Mouse (Mus musculus): ENCODE data around the gene Timd2.
"Not testable (repeated sequence)": the region's sequence is repeated elsewhere in the genome, so short reads cannot be mapped to it uniquely, and the experiment has no call there.

Gene Timd2

GRCm38 (mm10) chr11:46706664-46707356 lies at the start of gene Timd2:
Gene Timd2 (minus strand): TSS chr11:46707061.
- no peak for DNase-seq (ENCODE audit: low spot score)

DNA sequence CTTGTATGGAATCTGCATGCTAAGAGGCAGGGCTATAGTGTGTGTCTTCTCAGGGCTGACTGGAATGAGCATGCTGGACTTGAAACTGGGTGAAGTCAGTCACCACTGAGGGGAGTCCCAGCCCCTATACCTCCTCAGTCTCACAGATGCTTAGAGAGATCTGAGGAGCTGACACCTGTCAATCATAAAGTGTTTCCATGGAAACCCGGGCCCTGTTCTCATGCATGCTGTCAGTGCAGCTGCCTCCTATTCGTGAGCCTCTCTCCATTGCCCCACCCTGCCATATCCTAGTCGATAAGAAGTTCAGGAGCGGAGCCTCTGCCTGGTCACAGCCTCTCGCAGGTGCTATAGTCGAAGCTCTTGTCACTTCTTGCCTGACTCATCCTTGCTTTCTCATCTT lies 48.9 kb upstream of the Timd2 start:
- DNase-seq (ENCODE audit: low spot score) = not testable (repeated sequence)

GRCm38 (mm10) chr11:46754669-46755068 lies 47.8 kb upstream of the Timd2 start:
- no peak for DNase-seq (ENCODE audit: low spot score)

DNA sequence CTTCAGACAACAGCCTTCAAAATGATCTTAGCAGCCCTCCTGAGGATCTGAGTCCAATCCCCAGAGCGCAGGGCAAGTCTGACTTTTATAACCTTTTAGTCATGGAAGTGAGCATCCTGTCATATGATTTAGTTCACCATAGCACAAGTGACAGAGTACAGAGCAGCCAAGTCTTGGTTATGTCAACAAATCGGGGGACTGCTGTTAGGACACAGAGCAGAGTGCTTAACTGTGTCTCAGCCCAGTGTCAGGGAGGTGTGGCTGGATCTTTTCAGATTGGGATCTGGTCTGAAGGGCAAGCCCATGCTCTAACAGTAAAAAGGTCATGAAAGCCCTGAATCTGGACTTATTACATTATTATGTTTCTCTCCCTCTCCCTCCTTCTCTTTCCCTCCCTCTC lies 46.8 kb upstream of the Timd2 start:
- DNase-seq (ENCODE audit: low spot score) = no peak

DNA sequence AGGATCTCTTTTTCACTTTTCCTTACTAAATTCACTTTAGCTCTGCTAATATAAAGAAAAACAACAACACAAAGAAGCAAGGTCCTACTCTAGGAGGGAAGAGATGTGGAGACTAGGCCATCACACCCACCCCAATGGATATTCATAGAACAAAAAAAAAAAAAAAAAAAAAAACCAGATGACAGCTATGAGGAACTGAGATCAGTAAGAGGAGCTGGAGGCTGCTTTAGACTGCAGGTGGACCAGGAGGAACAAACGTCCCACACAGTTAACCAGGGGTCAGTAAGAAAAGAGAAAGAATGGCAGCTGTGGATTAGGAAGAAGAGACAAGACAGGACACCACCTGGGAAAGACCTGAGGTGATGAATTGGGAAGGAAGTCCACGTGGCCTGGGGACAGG lies 41.1 kb upstream of the Timd2 start:
- DNase-seq (ENCODE audit: low spot score) = no peak

DNA sequence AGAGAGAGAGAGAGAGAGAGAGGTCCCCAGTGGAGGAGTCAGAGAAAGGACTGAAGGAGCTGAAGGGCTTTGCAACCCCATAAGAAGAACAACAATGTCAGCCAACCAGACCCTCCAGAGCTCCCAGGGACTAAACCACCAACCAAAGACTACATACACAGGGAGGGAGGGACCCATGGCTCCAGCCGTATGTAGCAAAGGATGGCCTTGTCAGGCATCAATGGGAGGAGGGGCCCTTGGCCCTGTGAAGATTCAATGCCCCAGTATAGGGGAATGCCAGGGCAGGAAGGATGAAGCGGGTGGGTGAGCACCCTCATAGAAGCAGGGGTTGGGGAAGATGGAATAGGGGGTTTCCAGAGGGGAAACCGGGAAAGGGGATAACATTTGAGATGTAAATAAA lies 34.9 kb upstream of the Timd2 start:
- no peak for DNase-seq (ENCODE audit: low spot score)

GRCm38 (mm10) chr11:46740886-46741285 lies 34.0 kb upstream of the Timd2 start:
- no peak for DNase-seq (ENCODE audit: low spot score)

- no peak for DNase-seq (ENCODE audit: low spot score)
Measured at GRCm38 (mm10) chr11:46739501-46739900, 32.6 kb upstream of the Timd2 start.

DNA sequence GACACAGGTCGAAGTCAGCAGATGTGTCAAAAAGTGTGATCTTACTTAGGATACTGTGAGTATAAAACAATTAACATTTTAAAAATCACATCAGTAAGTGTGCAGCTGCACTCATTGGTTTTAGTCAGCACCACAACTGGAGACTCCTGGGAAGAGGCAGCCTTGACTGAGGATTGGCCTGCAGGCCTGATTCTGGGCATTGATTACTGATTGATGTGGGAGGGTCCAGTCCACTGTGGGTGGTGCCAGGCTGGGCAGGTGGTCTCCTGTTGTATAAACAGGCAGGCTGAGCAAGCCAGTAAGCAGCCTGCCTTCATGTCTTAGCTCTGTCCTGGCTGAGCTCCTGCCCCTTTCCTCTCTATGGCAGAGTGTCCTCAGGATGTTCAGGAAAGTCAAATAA lies 28.2 kb upstream of the Timd2 start, which contains the start of gene Havcr1:
TSS of gene Havcr1 (plus strand) at position 5 of the 400 bp plus-strand sequence.
- not testable (repeated sequence) for DNase-seq (ENCODE audit: low spot score)

DNA sequence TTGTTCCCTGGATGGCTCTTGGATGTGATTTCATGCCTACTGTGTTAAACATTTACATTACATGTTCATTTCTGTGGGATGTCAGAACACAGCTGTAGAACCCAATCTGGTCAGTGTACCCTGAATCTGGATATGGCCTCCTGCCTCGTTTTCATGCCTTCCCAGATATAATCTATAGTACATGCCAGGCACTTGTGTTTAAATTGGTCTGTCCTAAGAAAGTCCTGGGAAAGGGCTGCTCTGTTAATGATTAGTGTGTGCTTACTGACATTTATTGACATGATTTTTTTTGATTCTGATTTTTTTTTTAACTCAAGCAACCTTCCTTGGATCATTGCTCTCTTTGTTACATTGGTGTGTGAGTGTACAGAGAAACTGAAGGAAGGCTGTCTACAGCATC lies 27.8 kb upstream of the Timd2 start:
- no peak for DNase-seq (ENCODE audit: low spot score)

DNA sequence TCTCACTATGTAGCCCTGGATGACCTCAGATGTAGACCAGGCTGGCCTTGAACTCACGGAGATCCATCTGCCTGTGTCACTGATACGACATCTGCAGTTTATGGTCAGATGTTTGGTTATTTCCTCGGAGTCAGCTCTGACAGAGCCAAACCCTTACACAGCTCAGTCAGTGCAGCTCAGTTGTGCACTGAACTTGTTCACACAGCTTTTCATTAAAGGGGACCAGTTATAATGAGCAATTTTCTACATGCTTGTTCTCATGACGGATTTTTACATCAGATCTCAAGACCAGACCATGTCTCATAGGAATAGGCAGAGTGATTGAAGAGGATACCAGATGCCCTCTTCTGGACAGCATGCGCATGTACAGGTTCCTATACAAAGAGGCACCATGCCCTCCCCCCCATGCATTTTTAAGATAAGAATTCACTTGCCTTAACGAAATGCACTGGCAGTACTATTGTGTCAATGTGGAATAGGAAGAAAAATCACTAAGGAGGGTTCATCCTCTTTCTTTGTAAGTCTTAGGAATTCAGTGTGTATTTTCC lies 26.5 kb upstream of the Timd2 start:
- DNase-seq (ENCODE audit: low spot score) = no peak

GRCm38 (mm10) chr11:46731541-46732070 lies 24.7 kb upstream of the Timd2 start:
- DNase-seq (ENCODE audit: low spot score) = no peak

GRCm38 (mm10) chr11:46698830-46699229 lies 8.0 kb downstream of the Timd2 start:
- DNase-seq (ENCODE audit: low spot score) = no peak

GRCm38 (mm10) chr11:46698278-46698655 lies 8.6 kb downstream of the Timd2 start:
- DNase-seq (ENCODE audit: low spot score) = no peak

DNA sequence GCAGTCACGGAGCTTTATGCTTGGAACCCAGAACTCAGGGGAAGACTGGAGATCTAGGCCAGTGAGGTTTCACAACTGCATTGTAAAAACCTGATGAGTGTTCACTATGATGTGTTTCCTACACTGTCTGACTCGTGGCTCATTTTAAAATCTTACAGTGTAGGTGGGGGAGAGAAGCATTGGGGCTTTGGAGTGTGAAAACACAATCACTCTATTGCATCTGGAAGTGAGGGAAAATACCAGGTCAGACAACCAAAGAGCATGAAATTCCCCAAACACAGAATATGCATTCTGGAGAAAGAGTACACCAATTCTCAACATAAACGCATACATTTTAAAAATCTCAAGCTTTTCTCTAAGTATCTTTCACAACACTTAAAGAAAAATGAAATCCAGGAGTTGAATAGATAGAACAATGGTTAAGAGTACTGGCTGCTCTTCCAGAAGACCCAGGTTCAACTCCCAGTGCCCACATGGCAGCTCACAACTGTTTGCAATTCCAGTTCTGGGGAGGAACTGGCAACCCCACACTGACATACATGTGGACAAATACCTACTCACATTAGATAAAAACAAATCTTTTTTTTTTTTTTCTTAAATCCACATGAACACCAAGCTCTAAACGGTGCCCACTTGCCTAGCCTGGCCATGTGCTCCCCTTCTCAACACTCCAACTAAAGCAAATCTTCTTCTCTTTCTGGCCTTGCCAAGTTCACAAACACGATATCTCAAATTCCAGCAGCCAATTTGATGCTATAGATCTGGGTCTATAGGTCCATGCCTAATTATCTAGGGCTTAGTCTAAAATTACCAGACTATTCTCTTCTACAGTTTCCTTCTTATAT lies 9.2 kb downstream of the Timd2 start:
- DNase-seq (ENCODE audit: low spot score) = no peak

DNA sequence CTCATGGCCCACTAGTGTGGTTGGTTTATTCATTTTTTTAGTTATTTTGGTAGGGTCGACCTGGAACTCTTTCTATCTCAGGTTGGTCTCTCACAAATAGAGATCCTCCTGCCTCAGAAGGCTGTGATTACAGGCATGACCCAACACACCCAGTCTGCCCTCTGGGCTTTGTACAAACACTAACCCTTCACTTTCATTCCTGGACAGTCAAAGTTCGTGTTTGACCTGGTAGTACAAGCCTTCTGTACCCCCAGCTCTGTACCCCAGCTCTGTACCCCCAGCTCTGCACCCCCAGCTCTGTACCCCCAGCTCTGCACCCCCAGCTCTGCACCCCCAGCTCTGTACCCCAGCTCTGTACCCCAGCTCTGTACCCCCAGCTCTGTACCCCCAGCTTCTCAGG lies 11.0 kb downstream of the Timd2 start:
- not testable (repeated sequence) for DNase-seq (ENCODE audit: low spot score)

DNA sequence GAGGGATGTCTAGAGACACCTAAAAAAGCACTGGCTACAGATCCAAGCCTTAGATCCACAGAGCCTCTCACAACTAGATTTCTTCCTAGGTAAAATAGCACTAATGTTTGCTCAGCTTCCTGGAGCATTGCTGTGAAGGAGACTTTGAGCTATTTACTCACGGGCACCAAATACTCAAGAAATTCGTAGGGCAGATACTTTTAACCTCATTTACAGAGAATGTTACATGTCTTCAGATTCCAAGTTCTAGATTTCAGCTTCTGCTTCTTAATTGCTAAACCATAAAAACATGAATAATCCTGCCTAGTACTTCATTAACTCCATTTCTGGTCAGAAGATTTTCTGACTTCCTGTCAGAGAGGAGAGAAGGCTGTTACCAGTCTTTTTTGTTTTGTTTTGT lies 16.7 kb downstream of the Timd2 start:
- no peak for DNase-seq (ENCODE audit: low spot score)

DNA sequence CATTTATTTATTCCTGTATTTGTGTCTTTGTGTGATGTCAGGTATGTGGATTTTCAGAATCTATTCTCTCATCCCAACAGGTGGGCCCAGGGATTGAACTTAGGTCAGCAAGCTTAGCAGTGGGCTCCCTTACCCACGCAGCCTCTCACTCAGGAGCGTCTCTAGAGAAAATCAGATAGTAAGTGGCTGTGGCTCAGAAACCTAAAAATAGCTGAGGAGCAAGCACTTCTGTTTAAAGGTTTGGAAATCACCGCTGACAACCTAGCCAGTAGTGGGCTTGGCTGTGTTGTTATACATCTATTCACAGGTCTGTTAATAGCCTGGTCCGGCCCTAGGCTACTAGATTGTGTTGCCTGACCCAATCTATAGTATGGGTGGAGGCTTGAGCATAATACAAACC lies 23.1 kb downstream of the Timd2 start:
- DNase-seq (ENCODE audit: low spot score) = no peak

- no peak for DNase-seq (ENCODE audit: low spot score)
Measured at GRCm38 (mm10) chr11:46682842-46683241, 24.0 kb downstream of the Timd2 start.

DNA sequence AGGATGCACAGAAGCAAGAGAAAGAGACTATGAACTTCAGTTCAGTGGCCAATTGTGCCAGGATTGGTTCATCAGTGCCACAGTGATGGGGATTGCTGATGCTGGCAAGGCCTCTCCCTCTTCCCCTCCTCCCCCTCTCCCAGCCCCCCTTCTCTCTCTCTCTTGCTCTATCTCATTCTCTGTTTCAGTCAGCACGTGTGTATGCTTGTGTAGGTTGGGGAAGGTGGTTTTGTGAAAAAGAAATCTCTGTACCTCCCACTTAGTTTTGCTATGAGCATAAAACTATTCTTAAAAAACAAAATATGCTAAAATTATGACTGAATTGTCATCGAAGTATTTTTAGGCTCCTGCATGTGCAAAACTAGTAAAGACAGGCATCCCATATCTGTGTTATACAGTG lies 38.9 kb downstream of the Timd2 start:
- DNase-seq (ENCODE audit: low spot score) = no peak

DNA sequence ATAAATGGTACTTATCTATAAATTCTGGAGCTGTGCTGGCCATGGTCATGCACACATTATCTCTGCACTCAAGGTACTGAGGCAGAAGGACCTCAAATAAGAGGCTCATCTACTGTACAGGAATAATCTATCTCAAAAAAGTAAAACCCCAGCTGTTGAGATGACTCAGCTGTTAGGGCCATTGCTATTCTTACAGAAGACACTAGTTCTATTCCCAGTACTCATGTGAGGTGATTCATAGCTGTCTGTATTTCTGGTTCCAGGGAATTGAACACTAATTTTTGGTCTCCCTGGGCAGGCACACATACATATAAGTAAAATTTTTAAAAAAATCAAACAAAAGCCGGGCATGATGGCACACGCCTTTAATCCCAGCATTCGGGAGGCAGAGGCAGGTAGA lies 39.8 kb downstream of the Timd2 start:
- no peak for DNase-seq (ENCODE audit: low spot score)

GRCm38 (mm10) chr11:46665599-46666522 lies 41.0 kb downstream of the Timd2 start:
- DNase-seq (ENCODE audit: low spot score) = no peak
